Mouse (Mus musculus): ENCODE results near the gene Sgpl1.

DNA sequence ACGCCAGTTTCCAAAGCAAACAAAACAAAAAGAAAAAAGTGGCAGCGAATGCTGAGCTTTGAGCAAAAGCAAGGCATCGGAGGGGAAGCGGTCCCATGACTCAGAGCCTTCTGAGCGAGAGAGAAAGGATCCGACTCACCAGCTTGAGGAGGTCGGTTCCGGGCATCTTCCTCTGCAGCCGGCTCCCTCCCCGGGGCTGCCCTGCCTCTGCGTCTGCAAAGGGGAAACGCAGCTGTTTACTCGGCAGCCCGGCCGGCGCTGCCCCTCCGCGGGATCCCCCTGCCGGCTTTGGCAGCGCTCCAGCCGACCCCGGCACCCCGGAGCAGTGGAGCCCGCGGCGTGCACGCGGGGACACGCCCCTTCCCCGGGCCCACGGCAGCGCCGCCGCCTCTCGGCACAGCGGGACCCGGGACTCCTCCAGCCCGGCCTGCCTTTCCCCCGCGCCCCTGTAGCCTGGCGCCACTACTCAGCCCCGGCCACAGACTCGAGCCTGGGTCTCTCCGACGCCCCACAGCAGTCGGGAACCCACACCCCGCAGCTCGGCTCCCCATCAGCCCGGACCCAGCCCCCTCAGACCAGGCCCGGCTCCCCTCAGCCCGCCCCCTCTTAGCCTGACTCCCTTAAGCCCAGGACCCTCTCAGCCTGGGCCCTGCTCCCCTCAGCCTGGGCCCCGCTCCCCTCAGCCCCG, 1.2 kb downstream of the Sgpl1 start:
- no peak for TF ChIP-seq CTCF (IDR thresholded peaks at IDR 0.05; ENCODE audit: control insufficient read depth, insufficient read depth, low read length)
- TF ChIP-seq POLR2A (IDR thresholded peaks at IDR 0.05; ENCODE audit: borderline replicate concordance, control insufficient read depth, low read depth, low read length): peak; percentile 4; the same call in 1 of the 2 replicates

Measured in bone marrow, adult 2 months (tissue).